Mouse (Mus musculus): ENCODE measurements around the gene Tulp1. TPM values are rescaled to one million over a fixed set of nuclear protein-coding genes. Genes with fewer than 3 reads are reported as not detected.

Tulp1 gene
- polyA plus RNA-seq, 1 experiment from 2014 or later: 1.4 TPM

GRCm38 (mm10) chr17:28348211-28348610, 16.8 kb downstream of the Tulp1 start:
- no peak for ATAC-seq
- Histone ChIP-seq H3K4me2 (no peak overlapping the region; the same call in 1 of the 2 replicates), H3K9me3 (replicated peaks) (no peaks in the 10 kb centered on the region), H3K27me3 (peaks cover 17% of the 10 kb centered on the region), H3K27ac (no peak overlapping the region), H3K36me3 (ENCODE audit: poor library complexity, severe bottlenecking) (no peaks in the 10 kb centered on the region), H3K4me3 (no peak overlapping the region), H3K9ac (peak overlapping the region; percentile 79; the same call in 1 of the 2 replicates), H3K4me1 (peaks cover 51% of the 10 kb centered on the region)
- 69% methylated on average over 6 of the region's 6 CpGs for WGBS

DNA sequence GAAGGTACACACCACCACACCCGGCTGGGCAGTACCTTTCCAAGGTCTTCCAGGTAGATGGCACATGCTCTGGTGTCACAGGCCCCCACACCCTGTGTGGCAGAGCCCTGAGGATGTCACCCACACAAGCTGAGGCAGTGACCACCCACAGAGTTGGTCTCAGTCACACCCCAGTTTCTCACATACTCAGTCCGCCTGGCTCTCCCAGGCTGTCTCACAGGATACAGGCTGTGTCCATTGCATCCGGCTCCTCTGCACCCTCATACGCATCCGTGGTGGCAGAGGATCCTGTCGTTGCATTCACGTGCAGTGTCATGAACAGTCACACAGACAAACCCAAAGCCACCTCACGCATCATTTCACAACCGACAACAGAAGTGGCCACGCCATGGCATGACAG, 17.7 kb downstream of the Tulp1 start:
- Histone ChIP-seq H3K9ac (no peak overlapping the region), H3K36me3 (ENCODE audit: poor library complexity, severe bottlenecking) (no peaks in the 10 kb centered on the region), H3K9me3 (replicated peaks) (no peaks in the 10 kb centered on the region), H3K4me2 (no peak overlapping the region), H3K4me1 (peaks cover 51% of the 10 kb centered on the region), H3K27ac (no peak overlapping the region), H3K27me3 (peaks cover 11% of the 10 kb centered on the region), H3K4me3 (no peak overlapping the region)
- no peak for ATAC-seq
- WGBS: 82% methylated on average over 10 of the region's 10 CpGs

- WGBS: 14% methylated on average over 10 of the region's 10 CpGs
- ATAC-seq: no peak
- Histone ChIP-seq H3K4me2 (peak overlapping the region; percentile 20; the same call in 1 of the 2 replicates), H3K27ac (no peak overlapping the region), H3K36me3 (ENCODE audit: poor library complexity, severe bottlenecking) (no peaks in the 10 kb centered on the region), H3K4me1 (peaks cover 50% of the 10 kb centered on the region), H3K9me3 (replicated peaks) (no peaks in the 10 kb centered on the region), H3K4me3 (no peak overlapping the region), H3K27me3 (no peaks in the 10 kb centered on the region; the same call in 1 of the 2 replicates), H3K9ac (no peak overlapping the region)
These were observed 19.1 kb downstream of the Tulp1 start for GRCm38 (mm10) chr17:28345882-28346281.

- Histone ChIP-seq H3K27me3 (no peaks in the 10 kb centered on the region; the same call in 1 of the 2 replicates), H3K36me3 (ENCODE audit: poor library complexity, severe bottlenecking) (no peaks in the 10 kb centered on the region), H3K4me3 (no peak overlapping the region), H3K9ac (no peak overlapping the region), H3K4me2 (peak overlapping the region; percentile 20; the same call in 1 of the 2 replicates), H3K4me1 (peaks cover 55% of the 10 kb centered on the region), H3K27ac (no peak overlapping the region), H3K9me3 (replicated peaks) (no peaks in the 10 kb centered on the region)
- no peak for ATAC-seq
- WGBS: 16% methylated on average over 8 of the region's 8 CpGs
These were observed 19.7 kb downstream of the Tulp1 start for GRCm38 (mm10) chr17:28345271-28345721.

GRCm38 (mm10) chr17:28344670-28345069, 20.4 kb downstream of the Tulp1 start:
- WGBS: 59% methylated on average over 3 of the region's 3 CpGs

GRCm38 (mm10) chr17:28344050-28344607, 20.9 kb downstream of the Tulp1 start:
- WGBS: 52% methylated on average over 4 of the region's 4 CpGs
- Histone ChIP-seq H3K4me3 (no peak overlapping the region), H3K27ac (no peak overlapping the region), H3K27me3 (no peaks in the 10 kb centered on the region; the same call in 1 of the 2 replicates), H3K9me3 (replicated peaks) (no peaks in the 10 kb centered on the region), H3K4me1 (peaks cover 46% of the 10 kb centered on the region), H3K4me2 (no peak overlapping the region), H3K9ac (no peak overlapping the region), H3K36me3 (ENCODE audit: poor library complexity, severe bottlenecking) (peaks cover 7% of the 10 kb centered on the region; the same call in 1 of the 2 replicates)
- ATAC-seq: no peak

More at GRCm38 (mm10) chr17:28344670-28345069, 20.4 kb downstream of the Tulp1 start:
- Histone ChIP-seq H3K9me3 (replicated peaks) (no peaks in the 10 kb centered on the region), H3K4me1 (peaks cover 51% of the 10 kb centered on the region), H3K27ac (no peak overlapping the region), H3K36me3 (ENCODE audit: poor library complexity, severe bottlenecking) (peaks cover 4% of the 10 kb centered on the region; the same call in 1 of the 2 replicates), H3K27me3 (no peaks in the 10 kb centered on the region; the same call in 1 of the 2 replicates), H3K4me2 (no peak overlapping the region), H3K9ac (no peak overlapping the region), H3K4me3 (no peak overlapping the region)
- ATAC-seq: no peak

DNA sequence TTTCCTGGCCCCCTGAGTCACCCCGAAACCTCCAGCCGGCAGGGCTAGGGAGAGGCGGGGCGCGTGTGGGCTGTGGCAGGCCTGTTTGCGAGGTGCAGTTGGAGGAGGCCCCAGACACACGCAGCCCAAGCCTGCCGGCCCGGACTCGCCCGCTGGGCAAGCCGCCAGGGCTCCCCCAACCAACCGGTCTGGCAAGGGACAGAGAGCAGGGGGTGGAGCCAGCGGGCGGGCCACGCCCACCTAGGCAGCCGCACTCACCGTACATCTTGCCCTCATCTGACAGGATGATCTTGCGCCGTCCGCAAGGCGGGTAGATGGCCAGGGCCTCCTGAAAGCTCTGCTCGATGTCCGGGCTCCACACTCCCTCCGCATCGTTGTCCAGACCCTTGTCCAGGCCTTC, 23.9 kb downstream of the Tulp1 start:
- peak; percentile 83 for ATAC-seq
- Histone ChIP-seq H3K27me3 (no peaks in the 10 kb centered on the region; the same call in 1 of the 2 replicates), H3K4me2 (peak overlapping the region; percentile 52), H3K4me3 (peak overlapping the region; percentile 17), H3K36me3 (ENCODE audit: poor library complexity, severe bottlenecking) (peaks cover 24% of the 10 kb centered on the region), H3K9me3 (replicated peaks) (no peaks in the 10 kb centered on the region), H3K4me1 (peaks cover 30% of the 10 kb centered on the region), H3K9ac (peak overlapping the region; percentile 44), H3K27ac (peak overlapping the region; percentile 36; the same call in 1 of the 2 replicates)
- WGBS: 3% methylated on average over 25 of the region's 26 CpGs

- Histone ChIP-seq H3K4me3 (peak overlapping the region; percentile 17; the same call in 1 of the 2 replicates), H3K4me1 (peaks cover 25% of the 10 kb centered on the region), H3K9ac (peak overlapping the region; percentile 44; the same call in 1 of the 2 replicates), H3K27me3 (no peaks in the 10 kb centered on the region; the same call in 1 of the 2 replicates), H3K27ac (0 out of 2 replicates have a peak overlapping the region, but pooled peaks have one; percentile 36), H3K9me3 (replicated peaks) (no peaks in the 10 kb centered on the region), H3K36me3 (ENCODE audit: poor library complexity, severe bottlenecking) (peaks cover 27% of the 10 kb centered on the region), H3K4me2 (peak overlapping the region; percentile 52)
- 77% methylated on average over 7 of the region's 7 CpGs for WGBS
- ATAC-seq: peak; percentile 14; the same call in 1 of the 2 replicates
These were observed 24.4 kb downstream of the Tulp1 start for GRCm38 (mm10) chr17:28340578-28340977.

DNA sequence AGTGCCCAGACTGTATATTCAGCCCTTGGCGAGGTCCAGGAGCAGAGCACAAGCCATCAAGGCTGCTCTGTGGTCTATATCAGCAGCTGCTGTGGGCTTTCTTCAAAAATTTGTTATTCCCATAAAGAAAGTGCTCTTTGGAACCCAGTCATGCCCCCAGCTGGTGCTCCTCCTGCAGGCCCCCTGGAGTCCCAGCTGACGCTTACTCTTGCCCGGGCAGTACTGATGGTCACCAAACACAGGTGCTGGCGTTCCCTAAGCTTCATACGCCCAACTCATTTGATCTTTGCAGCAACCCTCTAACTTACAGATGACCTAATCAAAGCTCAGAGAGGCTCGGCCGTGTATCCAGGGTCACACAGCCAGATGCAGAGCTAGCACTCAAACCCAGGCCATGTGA, 27.5 kb downstream of the Tulp1 start:
- H3K36me3 ChIP-seq (ENCODE audit: poor library complexity, severe bottlenecking): peaks cover 34% of the 10 kb centered on the region
- H3K4me3 ChIP-seq: no peak overlapping the region
- peaks cover 24% of the 10 kb centered on the region for H3K4me1 ChIP-seq
- H3K9ac ChIP-seq: no peak overlapping the region
- H3K4me2 ChIP-seq: no peak overlapping the region
- ATAC-seq: no peak
- no peaks in the 10 kb centered on the region for H3K27me3 ChIP-seq
- no peak overlapping the region for H3K27ac ChIP-seq
- WGBS: 91% methylated on average over 7 of the region's 7 CpGs
- H3K9me3 ChIP-seq (replicated peaks): no peaks in the 10 kb centered on the region

- WGBS: 80% methylated on average over 10 of the region's 10 CpGs
- no peak for ATAC-seq
These were observed 29.8 kb downstream of the Tulp1 start for GRCm38 (mm10) chr17:28335267-28335666.

DNA sequence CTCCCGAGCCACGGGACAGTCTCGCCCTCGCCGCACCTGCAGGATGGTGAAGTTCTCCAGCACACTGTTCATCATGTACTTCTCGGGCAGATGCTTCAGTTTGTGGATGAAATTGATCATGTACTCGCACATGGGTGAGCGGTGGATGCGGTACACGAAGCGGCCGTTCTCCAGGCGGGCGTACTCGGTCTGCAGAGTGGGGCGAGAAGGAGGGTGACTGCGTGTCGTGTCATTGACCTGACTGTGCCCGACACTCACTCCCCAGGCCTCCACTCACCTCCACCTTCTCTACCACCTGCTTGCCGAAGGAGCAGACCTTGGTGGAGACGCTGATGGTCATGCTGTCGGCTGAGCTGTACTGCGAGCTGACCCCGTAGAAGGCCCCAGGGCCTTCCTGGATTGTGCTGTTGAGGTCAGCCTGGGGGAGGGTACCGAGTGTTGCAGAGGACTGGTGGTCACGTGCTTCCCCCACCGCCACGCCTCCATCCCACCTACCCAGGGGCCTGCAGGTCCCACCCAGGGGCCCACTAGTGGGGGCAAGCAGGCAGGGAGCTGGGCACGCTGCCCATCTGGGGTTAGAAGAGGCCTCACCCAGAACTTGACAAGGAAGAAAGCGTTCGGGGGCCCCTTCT, 32.0 kb downstream of the Tulp1 start:
- peaks cover 32% of the 10 kb centered on the region for H3K4me1 ChIP-seq
- H3K9me3 ChIP-seq (replicated peaks): no peaks in the 10 kb centered on the region
- no peak overlapping the region for H3K4me3 ChIP-seq
- no peak overlapping the region for H3K9ac ChIP-seq
- no peaks in the 10 kb centered on the region for H3K27me3 ChIP-seq
- ATAC-seq: no peak
- peaks cover 53% of the 10 kb centered on the region for H3K36me3 ChIP-seq (ENCODE audit: poor library complexity, severe bottlenecking)
- WGBS: 63% methylated on average over 30 of the region's 31 CpGs
- no peak overlapping the region for H3K27ac ChIP-seq
- H3K4me2 ChIP-seq: no peak overlapping the region

More at GRCm38 (mm10) chr17:28335267-28335666, 29.8 kb downstream of the Tulp1 start:
- no peak overlapping the region for H3K9ac ChIP-seq
- no peak overlapping the region for H3K4me3 ChIP-seq
- peaks cover 17% of the 10 kb centered on the region for H3K4me1 ChIP-seq
- H3K9me3 ChIP-seq (replicated peaks): no peaks in the 10 kb centered on the region
- H3K4me2 ChIP-seq: no peak overlapping the region
- no peak overlapping the region for H3K27ac ChIP-seq
- H3K36me3 ChIP-seq (ENCODE audit: poor library complexity, severe bottlenecking): peaks cover 53% of the 10 kb centered on the region
- no peaks in the 10 kb centered on the region for H3K27me3 ChIP-seq

Measured in forebrain, embryonic 13.5 days (tissue).